Mouse (Mus musculus) liver, embryonic 16.5 days (tissue): ENCODE measurements around the gene Adgrv1. TPM values are rescaled to one million over a fixed set of nuclear protein-coding genes. Genes with fewer than 3 reads are reported as not detected.

Experiments
- ATAC-seq: fragments of 200-750 bp; cut with Nextera tagmentation; 2 replicates; pipeline ENCODE4 v1.8.0; 2017; ENCODE audit warnings: low read depth, mild to moderate bottlenecking, moderate number of reproducible peaks, moderate library complexity
- H3K27ac ChIP-seq: fragments of 300-500 bp; sonication (generic); 2 replicates; pipeline ENCODE4 v1.5.1; 2014; ENCODE audit warnings: mild to moderate bottlenecking, low read length
- H3K27me3 ChIP-seq: fragments of 300-500 bp; sonication (generic); 2 replicates; pipeline ENCODE4 v1.6.1; 2014; ENCODE audit warnings: low read depth, low read length, mixed read lengths; ENCODE audit not compliant: control insufficient read depth, insufficient read depth
- H3K36me3 ChIP-seq: fragments of 300-500 bp; sonication (generic); 2 replicates; pipeline ENCODE4 v1.6.1; 2014; ENCODE audit warnings: mild to moderate bottlenecking; ENCODE audit not compliant: control insufficient read depth, insufficient read depth
- H3K4me1 ChIP-seq: fragments of 300-500 bp; sonication (generic); 2 replicates; pipeline ENCODE4 v1.6.1; 2014; ENCODE audit warnings: low read depth, low read length, mixed read lengths; ENCODE audit not compliant: control insufficient read depth
- H3K4me2 ChIP-seq: fragments of 300-500 bp; sonication (generic); 2 replicates; pipeline ENCODE4 v1.6.1; 2014; ENCODE audit warnings: low read depth, low read length, mixed read lengths
- H3K4me3 ChIP-seq: fragments of 300-500 bp; sonication (generic); 2 replicates; pipeline ENCODE4 v1.5.1; 2014; ENCODE audit warnings: low read depth, mild to moderate bottlenecking, low read length
- H3K9ac ChIP-seq: fragments of 300-500 bp; sonication (generic); 2 replicates; pipeline ENCODE4 v1.6.1; 2014; ENCODE audit warnings: low read depth, low read length
- H3K9me3 ChIP-seq: fragments of 300-500 bp; sonication (generic); replicated peaks from 2 replicates; pipeline ENCODE4 v1.6.1; 2016; ENCODE audit warnings: low read length; ENCODE audit not compliant: control insufficient read depth
- WGBS: fragments of 180-500 bp; shearing (Covaris S2); extraction: QIAGEN DNeasy Blood & Tissue Kit; methylation state at CpG from one replicate; pipeline ENCODE4 v1.1.7; 2014; ENCODE audit not compliant: insufficient replicate concordance; 5-methylcytosine and 5-hydroxymethylcytosine counted together
- polyA plus RNA-seq: library from polyadenylated mRNA; unstranded; fragments of >200 nt; fragmentation: Nextera tagmentation; extraction: Ambion mirVana; gene quantifications from 2 replicates; pipeline ENCODE4 v1.2.1, GENCODE M21; 2015

Adgrv1 gene
- polyA plus RNA-seq, 1 experiment from 2014 or later: 0.17 TPM

DNA sequence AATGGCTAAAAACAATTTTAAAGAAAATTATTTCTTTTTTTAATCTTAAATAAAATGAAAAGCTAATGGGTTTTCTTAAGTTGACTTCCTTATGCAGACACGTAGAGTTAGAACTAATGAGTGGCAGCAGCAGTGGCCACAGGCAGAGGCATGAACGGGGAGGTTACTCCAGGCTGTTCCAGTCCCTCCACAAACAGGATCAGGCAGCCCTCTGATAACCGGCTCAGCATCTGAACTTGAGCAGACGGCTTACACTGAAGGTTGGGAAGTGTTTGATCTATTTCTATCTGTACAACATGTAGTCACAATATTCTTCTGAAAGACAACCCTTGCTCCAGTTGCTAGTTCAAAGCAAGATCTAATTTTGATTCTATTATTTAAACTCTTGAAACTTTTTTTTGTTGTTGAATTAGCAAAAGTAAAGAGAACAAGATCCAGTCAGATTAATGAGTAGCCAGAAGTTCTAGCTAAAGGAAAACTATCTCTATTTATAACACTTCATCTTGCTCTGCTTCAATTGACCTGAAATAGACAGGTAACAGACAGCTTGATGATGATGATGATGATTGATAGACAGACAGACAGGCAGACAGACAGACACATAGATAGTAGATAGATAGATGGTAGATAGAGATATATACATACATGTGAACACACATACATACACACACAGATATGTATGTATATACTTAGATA is 265.1 kb downstream of the Adgrv1 start:
- Histone ChIP-seq H3K27me3 (no peaks in the 10 kb centered on the region), H3K27ac (no peak overlapping the region), H3K36me3 (no peaks in the 10 kb centered on the region), H3K4me3 (no peak overlapping the region), H3K9ac (no peak overlapping the region), H3K4me1 (no peaks in the 10 kb centered on the region; the same call in 1 of the 2 replicates), H3K9me3 (no peaks in the 10 kb centered on the region), H3K4me2 (no peak overlapping the region)
- WGBS: 48% methylated on average over 4 of the region's 4 CpGs
- ATAC-seq: peak; percentile 72; the same call in 1 of the 2 replicates

DNA sequence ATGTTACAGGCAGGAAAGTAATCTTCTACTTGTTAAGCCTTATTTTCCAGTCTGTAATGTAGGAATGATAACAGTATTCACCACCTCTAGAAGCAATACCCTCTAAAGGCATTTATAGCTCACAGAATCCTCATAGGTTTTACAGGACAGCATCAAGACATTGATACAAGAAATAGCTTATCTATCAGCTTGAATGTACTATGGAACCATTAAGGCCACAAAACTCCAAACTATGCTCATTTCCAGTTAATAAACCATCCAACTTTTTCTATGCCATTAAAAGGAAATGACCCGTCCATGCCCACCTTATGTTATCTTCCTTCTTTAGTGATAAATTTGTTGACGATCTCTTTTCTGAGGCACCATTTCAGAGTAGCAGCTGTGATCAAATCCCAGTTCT is 272.6 kb downstream of the Adgrv1 start:
- H3K9me3 ChIP-seq: no peaks in the 10 kb centered on the region
- H3K27me3 ChIP-seq: no peaks in the 10 kb centered on the region
- ATAC-seq: no peak
- H3K4me2 ChIP-seq: no peak overlapping the region
- WGBS: 59% methylated on average over 2 of the region's 2 CpGs
- no peak overlapping the region for H3K27ac ChIP-seq
- no peak overlapping the region for H3K9ac ChIP-seq
- H3K4me3 ChIP-seq: no peak overlapping the region
- no peaks in the 10 kb centered on the region for H3K36me3 ChIP-seq
- H3K4me1 ChIP-seq: no peaks in the 10 kb centered on the region

GRCm38 (mm10) chr13:81358766-81359165 is 274.2 kb downstream of the Adgrv1 start:
- no peak overlapping the region for H3K4me2 ChIP-seq
- H3K9ac ChIP-seq: no peak overlapping the region
- H3K27me3 ChIP-seq: no peaks in the 10 kb centered on the region
- no peaks in the 10 kb centered on the region for H3K9me3 ChIP-seq
- no peak overlapping the region for H3K4me3 ChIP-seq
- H3K36me3 ChIP-seq: no peaks in the 10 kb centered on the region
- 44% methylated on average over 1 of the region's 1 CpGs for WGBS
- no peak for ATAC-seq
- no peak overlapping the region for H3K27ac ChIP-seq
- no peaks in the 10 kb centered on the region for H3K4me1 ChIP-seq

- Histone ChIP-seq H3K27me3 (no peaks in the 10 kb centered on the region), H3K9ac (no peak overlapping the region), H3K4me2 (no peak overlapping the region), H3K4me3 (no peak overlapping the region), H3K27ac (no peak overlapping the region), H3K9me3 (no peaks in the 10 kb centered on the region), H3K36me3 (no peaks in the 10 kb centered on the region), H3K4me1 (no peaks in the 10 kb centered on the region)
- 68% methylated on average over 4 of the region's 4 CpGs for WGBS
- ATAC-seq: no peak
These were observed 274.6 kb downstream of the Adgrv1 start for GRCm38 (mm10) chr13:81358365-81358764.

- H3K9ac ChIP-seq: no peak overlapping the region
- no peak overlapping the region for H3K4me3 ChIP-seq
- no peak overlapping the region for H3K27ac ChIP-seq
- no peaks in the 10 kb centered on the region for H3K9me3 ChIP-seq
- H3K27me3 ChIP-seq: no peaks in the 10 kb centered on the region
- WGBS: 58% methylated on average over 3 of the region's 3 CpGs
- no peaks in the 10 kb centered on the region for H3K36me3 ChIP-seq
- H3K4me2 ChIP-seq: no peak overlapping the region
- ATAC-seq: no peak
- H3K4me1 ChIP-seq: no peaks in the 10 kb centered on the region
These were observed 275.7 kb downstream of the Adgrv1 start for GRCm38 (mm10) chr13:81357215-81357614.

DNA sequence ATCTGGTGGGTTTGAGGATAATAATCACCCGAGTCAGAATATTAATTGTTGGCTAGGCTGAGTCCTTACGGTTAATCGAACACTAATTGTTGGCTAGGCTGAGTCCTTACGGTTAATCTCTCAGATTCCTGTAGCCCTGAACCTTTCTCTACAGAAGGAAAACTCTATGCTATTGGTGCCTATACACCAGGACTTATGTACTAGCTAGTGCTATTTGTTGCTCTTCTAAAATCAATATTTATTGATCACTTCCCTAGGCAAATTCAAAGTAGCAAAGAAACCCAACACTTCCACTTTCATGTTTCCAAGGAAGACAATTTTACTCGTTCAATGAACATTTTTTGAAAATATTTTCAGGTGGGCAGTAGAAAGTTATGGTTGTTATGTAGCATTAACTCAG is 278.4 kb downstream of the Adgrv1 start:
- WGBS: 65% methylated on average over 5 of the region's 5 CpGs
- Histone ChIP-seq H3K27ac (no peak overlapping the region), H3K27me3 (no peaks in the 10 kb centered on the region), H3K4me1 (no peaks in the 10 kb centered on the region; the same call in 1 of the 2 replicates), H3K9ac (no peak overlapping the region), H3K36me3 (no peaks in the 10 kb centered on the region), H3K9me3 (no peaks in the 10 kb centered on the region), H3K4me2 (no peak overlapping the region), H3K4me3 (no peak overlapping the region)
- ATAC-seq: no peak

DNA sequence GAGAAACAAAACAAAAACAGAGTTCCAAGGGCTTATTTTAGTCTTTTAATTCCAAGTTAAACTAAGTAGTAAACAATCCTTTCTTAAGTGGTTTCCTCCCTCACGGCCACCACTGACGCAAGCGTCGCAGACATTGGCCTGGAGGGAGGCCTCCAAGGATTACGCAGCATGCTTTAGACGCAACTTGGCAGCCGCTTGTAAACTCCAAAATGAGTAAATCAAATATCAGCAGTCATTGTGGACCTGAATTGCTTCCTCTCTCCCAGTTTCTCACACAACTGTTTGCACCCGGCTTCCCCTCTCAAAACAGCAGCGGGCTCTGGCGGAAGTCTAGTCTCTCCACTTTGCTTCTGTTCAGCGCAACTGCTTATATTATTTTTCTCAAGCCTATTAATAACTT is 280.7 kb downstream of the Adgrv1 start:
- Histone ChIP-seq H3K9me3 (no peaks in the 10 kb centered on the region), H3K4me1 (no peaks in the 10 kb centered on the region; the same call in 1 of the 2 replicates), H3K27ac (no peak overlapping the region), H3K9ac (no peak overlapping the region), H3K4me2 (no peak overlapping the region), H3K27me3 (no peaks in the 10 kb centered on the region), H3K36me3 (no peaks in the 10 kb centered on the region), H3K4me3 (no peak overlapping the region)
- peak; percentile 53; the same call in 1 of the 2 replicates for ATAC-seq
- WGBS: 21% methylated on average over 11 of the region's 11 CpGs

DNA sequence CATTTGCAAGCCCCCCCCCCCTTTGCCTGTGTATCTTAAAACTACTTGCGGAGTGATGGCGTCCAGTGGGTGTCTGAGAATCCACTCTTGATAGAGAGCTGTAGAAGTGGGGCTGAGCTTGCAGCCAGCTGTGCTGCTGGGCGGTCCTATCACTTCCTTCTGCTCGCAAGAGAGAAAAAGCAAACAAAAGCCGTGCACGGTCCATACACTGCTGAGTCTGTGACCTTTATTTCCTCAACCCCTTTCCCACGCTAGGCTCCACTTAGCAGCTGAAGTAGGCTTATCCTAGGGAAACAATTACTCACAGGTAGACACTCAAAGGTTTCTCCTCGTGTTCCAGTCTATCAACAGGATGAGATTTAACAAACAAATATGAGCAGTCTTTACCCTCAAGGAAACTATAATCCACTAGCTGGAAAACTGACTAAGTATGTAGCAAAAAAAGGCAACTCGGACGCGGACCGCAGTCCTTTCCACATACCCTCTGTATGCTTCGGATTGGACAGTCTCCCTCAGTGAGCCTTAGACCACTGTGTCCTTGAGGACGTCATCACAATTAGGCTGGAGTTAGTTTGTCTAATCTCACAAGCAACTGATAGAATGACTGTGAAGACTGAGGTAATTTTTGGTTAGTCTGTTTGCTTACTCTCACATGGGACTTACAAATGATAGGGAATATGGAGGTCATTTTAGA is 281.3 kb downstream of the Adgrv1 start:
- 13% methylated on average over 14 of the region's 14 CpGs for WGBS
- H3K27ac ChIP-seq: peak overlapping the region; percentile 52; the same call in 1 of the 2 replicates
- H3K4me3 ChIP-seq: no peak overlapping the region

More for the DNA sequence above, 281.3 kb downstream of the Adgrv1 start:
- Histone ChIP-seq H3K9ac (no peak overlapping the region), H3K4me2 (peak overlapping the region; percentile 30; the same call in 1 of the 2 replicates), H3K36me3 (no peaks in the 10 kb centered on the region), H3K4me1 (no peaks in the 10 kb centered on the region; the same call in 1 of the 2 replicates), H3K9me3 (no peaks in the 10 kb centered on the region), H3K27me3 (no peaks in the 10 kb centered on the region)
- peak; percentile 79 for ATAC-seq
